Mouse (Mus musculus) 416B (cell line): ENCODE measurements around the gene Nav3.
"Not testable (repeated sequence)": the region's sequence is repeated elsewhere in the genome, so short reads cannot be mapped to it uniquely, and the experiment has no call there.

Source experiments
- DNase-seq: peaks from one replicate; pipeline ENCODE4 v3.0.0; 2011; ENCODE audit warnings: low read depth

Gene Nav3

DNA sequence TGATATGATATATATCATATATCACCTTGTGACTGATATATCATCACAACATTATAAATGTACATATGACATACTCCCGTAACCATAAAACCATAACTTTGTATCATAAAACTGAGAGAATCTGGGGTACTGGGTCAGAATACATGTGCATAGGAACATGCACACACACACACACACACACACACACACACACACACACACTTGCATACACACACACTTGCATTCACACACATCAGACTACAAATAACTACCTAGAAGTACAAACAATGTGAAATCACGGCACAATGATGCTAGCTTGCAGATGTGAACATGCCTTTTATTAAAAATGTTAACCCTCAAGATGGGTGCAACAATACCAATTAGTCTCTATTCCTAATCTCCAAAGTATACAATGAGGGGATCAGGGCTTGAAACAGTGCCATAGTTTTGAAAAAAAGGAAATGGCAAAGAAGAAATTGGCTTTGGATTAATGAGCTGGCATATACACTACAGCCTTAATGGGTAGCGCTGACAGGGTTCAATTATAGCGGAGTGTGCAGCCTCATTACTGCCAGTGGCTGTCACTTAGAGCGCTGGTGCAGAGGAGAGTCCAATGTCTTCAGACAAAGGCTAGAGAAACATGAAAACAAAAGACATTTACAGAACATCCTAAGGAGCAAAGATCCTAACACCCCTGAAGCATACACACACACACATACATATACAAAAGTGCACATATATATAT lies 72.3 kb downstream of the Nav3 start:
- DNase-seq: not testable (repeated sequence)

DNA sequence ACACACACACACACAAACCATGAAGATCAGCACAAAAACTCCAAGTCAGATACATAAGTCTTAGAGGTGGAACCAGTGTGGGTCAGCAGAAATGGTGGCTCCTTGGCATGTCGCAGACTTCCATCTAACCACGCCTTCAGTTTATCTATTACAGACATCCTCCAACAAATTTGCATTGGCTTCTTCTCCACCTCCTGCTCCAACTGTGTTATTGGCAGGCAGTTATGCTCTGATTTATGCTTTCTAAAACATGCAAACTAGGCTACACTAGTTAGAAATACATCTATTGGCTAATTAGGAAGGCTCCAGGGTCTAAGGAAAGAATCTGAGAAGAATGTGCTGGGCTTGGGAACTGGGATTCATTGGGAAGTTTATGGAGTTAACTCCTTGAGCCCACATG lies 75.2 kb downstream of the Nav3 start:
- DNase-seq: no peak

DNA sequence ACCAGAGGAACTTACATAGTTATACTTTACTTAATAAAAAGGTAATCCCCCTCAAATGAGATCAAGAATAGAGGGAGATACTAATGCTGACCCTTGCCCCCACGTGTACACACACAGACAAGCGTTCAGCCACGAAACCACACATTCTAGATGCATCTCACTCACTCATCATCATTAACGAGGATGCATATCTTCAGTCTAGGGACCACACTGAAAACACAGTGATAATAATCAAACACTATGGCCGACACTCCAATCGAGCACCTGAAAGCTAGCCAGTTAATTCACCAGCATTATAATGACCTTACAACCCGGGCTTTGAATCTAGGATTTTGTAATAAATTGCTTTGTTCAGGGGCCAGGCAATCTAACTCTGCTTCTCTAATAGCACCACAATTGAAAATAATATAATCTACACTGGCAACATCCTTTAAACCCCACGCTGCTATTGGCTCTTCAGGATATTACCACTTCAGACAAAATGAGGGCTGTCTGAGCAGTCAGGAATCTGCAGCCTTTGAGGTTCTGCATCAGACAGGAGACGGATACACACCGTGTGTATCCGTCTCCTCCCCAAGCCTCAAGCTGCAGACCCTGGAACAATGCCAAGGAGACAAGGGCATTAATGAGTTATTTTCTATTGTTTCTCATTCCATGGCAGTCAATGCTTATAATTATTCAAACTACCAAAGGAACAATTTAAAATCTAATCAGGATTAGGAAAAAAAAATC lies 83.1 kb downstream of the Nav3 start:
- DNase-seq: no peak

GRCm38 (mm10) chr10:110352148-110352547 lies 103.9 kb downstream of the Nav3 start:
- no peak for DNase-seq

GRCm38 (mm10) chr10:110330030-110330429 lies 126.0 kb downstream of the Nav3 start:
- no peak for DNase-seq

- DNase-seq: no peak
Measured at GRCm38 (mm10) chr10:110329629-110330028, 126.4 kb downstream of the Nav3 start.

- DNase-seq: no peak
Measured at GRCm38 (mm10) chr10:110322082-110322632, 133.8 kb downstream of the Nav3 start.

GRCm38 (mm10) chr10:110317275-110317674 lies 138.7 kb downstream of the Nav3 start:
- no peak for DNase-seq

- DNase-seq: no peak
Measured at GRCm38 (mm10) chr10:110314525-110314924, 141.5 kb downstream of the Nav3 start.

DNA sequence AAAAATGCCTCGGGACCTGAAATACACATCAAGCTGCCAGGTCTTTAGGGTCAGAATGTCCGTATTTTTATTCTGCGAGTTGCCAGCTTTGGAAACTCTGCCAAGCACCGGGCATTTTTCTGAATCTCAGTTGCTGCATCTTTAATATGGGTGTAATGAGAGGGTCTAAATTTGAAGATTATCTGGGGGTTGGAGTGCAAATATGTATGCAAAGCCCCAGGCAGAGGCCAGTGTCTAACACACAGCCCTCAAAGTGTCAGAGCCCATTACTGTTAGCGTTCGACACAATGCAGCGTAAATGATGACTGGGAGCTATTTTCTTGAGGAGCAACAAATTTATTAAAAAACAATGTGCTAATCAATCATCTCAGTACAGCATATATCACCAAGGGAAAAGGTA lies 142.0 kb downstream of the Nav3 start:
- no peak for DNase-seq

DNA sequence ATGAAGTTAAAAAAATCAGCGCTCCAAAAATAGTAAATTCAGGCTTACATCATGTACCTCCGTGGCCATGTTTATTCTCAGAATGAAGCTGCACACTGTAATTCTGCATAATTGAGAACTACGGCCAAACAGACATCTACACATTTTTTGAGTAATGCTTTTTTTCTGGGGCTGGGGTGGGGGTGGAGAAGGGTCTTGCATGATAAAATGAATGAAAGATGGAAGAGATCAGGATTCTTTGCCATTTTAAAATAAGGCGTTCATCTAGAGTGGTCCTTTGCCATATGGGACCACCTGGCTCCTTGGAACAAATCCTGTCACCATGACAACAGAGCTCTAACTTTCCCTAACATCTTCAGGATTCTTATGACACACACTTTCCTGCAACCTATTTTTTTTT lies 146.5 kb downstream of the Nav3 start:
- no peak for DNase-seq

DNA sequence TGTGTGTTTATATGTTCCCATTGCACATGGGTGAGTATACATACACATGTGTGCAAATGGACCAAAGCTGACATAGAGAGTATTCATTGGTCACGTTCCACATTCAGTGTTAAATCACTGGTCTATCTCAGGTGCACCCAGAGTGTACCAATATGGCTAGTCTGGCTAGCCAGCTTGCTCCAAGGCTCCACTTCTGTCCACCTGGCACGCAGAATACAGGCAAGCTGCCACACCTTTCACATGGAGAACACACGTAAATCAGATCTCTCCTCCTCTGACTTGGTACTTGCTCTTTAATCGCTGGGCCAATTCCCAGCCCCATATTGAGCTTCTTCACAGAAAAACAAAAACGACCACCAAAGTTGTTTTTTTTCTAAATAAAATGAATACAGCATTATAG lies 150.4 kb downstream of the Nav3 start:
- no peak for DNase-seq

DNA sequence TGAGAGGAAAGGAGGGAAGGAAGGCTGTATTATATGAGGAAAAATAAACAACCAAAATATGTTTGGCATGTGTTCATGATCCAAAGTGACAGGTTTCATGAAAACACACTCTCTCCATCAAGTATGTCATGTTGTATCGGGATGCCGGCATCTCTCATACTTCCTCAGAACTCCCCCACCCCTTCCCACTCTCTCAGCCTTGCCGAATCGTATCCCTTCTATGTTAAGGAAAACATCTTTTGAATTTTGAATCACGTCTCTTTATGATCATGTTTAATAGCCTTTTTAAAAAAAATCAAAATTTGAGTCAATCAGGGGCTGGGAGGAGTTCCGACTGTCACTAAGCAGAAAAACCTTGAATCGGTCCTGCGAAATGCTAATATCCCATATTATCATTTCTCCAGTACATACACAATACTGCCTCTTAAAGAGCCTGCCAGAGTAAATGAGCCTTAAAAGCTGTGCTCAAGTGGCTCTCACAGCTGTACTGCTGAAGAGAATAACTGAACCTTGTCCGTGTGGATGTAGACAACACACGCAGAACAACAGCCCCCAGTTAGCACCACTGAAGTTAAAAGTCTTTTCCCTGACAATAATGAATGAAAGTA lies 165.9 kb downstream of the Nav3 start:
- no peak for DNase-seq

GRCm38 (mm10) chr10:110283879-110284278 lies 172.1 kb downstream of the Nav3 start:
- DNase-seq: no peak

GRCm38 (mm10) chr10:110272818-110273217 lies 183.2 kb downstream of the Nav3 start:
- no peak for DNase-seq

DNA sequence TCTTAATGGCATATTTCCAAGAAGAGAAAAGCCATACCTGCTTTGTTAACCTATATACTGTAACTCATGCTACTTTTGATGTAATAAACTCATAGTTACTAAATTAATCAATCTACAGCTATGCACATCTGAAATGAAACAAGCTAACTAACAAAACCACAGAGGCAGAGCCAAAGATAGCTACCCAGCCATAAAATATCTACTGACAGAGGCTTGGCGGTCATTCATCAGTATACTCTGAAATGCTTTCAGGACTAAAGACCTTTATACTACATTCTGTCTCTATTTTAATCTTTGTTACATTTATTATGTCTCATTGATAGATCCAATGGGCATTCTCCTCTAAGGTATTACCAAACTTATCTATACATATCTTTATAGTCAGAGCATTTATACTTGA lies 185.4 kb downstream of the Nav3 start:
- no peak for DNase-seq

DNA sequence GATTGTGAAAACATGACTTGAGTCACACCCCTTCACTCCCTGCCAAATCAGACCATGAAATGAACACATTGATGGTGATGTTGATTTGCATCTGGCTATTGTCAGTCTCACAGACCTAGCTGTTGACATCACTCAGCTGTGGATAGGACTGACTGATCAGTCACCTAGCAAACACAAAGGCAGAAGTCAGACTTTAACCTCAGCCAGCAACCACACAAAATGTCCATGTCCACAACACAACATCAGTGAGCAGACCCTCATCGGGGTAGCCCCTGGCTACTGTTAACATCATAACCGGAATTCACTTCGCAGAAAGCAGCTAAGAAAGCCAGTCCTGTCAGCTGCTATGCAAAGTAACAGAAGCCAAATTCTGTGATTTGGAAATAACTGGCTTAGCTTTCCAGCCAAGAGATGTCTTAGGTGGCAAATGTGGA lies 213.9 kb downstream of the Nav3 start:
- DNase-seq: no peak

- DNase-seq: no peak
Measured at GRCm38 (mm10) chr10:110240667-110241066, 215.3 kb downstream of the Nav3 start.

GRCm38 (mm10) chr10:110233307-110233930 lies 222.6 kb downstream of the Nav3 start:
- DNase-seq: no peak

GRCm38 (mm10) chr10:110206411-110206810 lies 249.6 kb downstream of the Nav3 start:
- DNase-seq: no peak

- no peak for DNase-seq
Measured at GRCm38 (mm10) chr10:110204121-110204697, 251.8 kb downstream of the Nav3 start.

DNA sequence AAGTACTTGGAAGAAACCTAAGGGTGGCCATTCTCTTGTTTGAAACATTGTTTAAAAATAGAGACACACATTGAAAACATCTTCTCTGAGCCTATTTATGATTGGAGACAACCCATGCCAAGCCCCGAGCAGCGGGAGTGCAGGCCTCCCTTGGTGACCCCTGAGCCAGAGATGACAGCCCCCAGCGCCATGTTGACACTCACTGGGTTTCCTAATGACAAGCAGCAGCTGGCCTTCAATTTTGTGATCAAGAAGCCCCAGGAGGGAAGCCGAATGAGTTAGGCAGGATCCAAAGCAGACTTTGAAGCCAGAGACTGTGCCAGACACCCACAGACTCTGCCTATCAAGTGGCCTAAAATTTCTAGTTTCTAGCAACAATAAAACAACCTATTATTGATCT lies 263.1 kb downstream of the Nav3 start:
- DNase-seq: no peak
